Mouse (Mus musculus): ENCODE results near the gene Mcf2l.

The Mcf2l gene

GRCm38 (mm10) chr8:12912011-12912410, 38.4 kb downstream of the Mcf2l start:
- no peak for DNase-seq (ENCODE audit: low spot score in 2 of 2)

GRCm38 (mm10) chr8:12915187-12916006, 41.8 kb downstream of the Mcf2l start:
- DNase-seq (ENCODE audit: low spot score in 2 of 2): no peak

DNA sequence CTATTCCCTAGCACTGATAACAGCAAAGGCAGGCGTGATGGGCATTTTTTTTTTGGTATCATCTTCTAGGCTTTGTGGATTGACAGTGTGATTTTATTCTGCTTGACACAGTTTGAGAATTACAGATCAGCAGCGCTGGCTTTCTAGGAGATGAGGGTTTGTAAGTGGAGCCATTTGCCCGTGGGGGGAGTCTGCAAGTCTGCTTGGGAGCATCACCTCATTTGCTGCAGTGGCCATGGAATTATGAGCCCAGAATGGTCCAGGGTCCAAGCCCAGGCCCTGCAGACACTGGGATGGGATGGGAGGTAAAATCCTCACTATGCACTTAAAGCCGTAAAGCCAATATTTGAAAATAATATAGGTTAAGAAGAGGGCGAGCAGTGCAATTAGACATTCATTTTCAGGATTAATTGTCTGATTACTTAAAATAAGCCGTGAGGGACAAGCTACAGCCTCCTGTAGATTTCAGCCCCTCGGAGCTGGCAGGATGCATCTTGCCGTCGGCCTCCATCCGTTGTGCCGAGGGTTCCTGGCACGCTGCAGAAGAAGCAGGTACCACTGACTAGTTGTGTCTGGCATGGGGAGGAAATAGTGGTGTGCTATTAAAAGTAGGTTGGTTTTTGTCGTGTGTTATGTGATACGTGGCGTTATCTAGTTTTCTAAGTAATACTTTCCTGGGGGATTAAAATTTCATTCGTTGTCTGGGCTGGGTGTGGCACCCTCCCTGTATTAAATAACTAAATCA, 42.7 kb downstream of the Mcf2l start:
- DNase-seq (ENCODE audit: low spot score in 2 of 2): no peak

- DNase-seq (ENCODE audit: low spot score in 2 of 2): no peak
Measured at GRCm38 (mm10) chr8:12917029-12917428, 43.4 kb downstream of the Mcf2l start.

DNA sequence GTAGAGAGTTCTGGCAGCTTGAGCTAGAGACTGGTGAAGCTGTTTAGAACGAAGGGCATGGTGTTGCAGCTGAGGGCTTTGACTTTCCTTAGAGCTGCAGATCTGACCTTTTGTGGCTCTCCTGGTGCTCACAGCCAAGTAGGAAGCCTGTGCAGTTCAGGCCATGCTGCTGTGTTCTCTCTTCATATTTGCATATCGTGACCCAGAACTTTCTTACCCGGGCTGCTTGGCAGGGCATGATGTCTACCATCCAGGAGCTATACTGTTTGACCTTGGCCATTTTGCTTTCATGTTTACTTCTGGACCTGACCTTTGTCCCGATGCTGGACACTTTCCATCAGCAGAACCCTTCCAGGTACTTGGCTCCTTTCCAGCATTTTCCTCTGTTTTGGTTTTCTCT, 44.2 kb downstream of the Mcf2l start:
- DNase-seq (ENCODE audit: low spot score in 2 of 2): no peak

DNA sequence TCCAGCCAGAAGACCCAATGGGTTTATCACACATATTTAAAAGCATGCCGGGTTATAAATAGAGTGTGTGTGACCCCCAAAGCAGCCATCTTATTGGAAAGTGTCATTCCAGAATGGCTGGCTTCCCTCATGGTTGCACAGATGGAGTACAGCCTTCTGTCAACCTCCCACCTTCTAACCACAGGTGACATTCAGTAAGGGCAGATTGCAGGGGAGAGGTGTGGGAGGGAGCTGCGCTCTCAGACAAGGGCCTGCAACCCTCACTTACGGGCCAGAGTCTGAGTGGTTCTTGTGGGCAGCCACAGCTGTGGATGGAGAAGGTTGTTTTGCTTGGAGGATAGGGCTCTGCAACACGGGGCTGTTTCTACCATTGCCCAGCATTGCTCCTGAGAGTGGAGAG, 47.0 kb downstream of the Mcf2l start:
- DNase-seq (ENCODE audit: low spot score in 2 of 2): no peak

- no peak for DNase-seq (ENCODE audit: low spot score in 2 of 2)
Measured at GRCm38 (mm10) chr8:12925051-12925450, 51.4 kb downstream of the Mcf2l start.

DNA sequence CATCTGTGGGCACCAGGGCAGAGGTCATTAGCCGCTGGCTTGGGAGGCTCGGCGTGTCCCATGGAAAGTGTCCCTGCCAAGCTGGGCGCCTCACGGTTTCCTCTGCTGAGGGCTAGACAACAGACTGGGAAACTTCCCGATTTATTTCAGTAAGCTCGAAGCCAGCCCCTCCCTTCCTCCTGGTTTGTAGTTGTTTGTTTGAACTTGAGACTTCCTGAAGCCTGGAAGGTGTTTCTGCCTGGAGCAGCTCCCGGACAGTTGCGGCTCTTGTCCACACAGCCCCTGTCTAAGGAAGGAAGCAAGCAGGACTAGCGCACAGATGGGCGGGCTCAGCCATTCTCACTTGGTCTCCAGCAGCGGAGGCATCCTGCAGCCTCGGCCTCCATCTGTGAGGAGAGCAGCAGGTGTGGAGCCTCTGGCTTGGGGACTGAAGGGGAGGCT, 52.4 kb downstream of the Mcf2l start:
- DNase-seq (ENCODE audit: low spot score in 2 of 2): peak; percentile 81 to 93

- peak; percentile 67 to 73 for DNase-seq (ENCODE audit: low spot score in 2 of 2)
Measured at GRCm38 (mm10) chr8:12927204-12927983, 53.8 kb downstream of the Mcf2l start.

GRCm38 (mm10) chr8:12928033-12928432, 54.4 kb downstream of the Mcf2l start:
- no peak for DNase-seq (ENCODE audit: low spot score in 2 of 2)

DNA sequence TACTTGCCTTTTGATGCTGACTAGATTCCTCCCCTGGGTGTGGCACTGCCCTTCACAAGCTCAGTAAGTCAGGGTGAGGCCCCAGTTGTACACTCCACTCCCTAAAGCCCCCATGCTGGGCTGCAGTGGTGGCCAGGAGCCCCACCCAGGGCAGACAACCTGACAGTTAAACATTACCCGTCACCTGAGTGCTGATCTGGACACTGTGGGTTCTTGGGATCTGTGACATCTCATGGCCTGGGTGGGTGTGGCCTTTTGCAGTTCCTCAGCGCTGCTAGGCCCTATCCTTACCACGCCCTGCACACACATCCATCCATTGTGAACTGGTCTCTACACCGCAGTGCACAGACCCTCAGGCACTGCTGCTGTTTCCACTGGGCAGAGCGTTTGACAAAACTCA, 55.3 kb downstream of the Mcf2l start:
- peak in 1 of 2 experiments; percentile 28 for DNase-seq (ENCODE audit: low spot score in 2 of 2)

- peak; percentile 43 to 72 for DNase-seq (ENCODE audit: low spot score in 2 of 2)
Measured at GRCm38 (mm10) chr8:12930290-12930689, 56.7 kb downstream of the Mcf2l start.

DNA sequence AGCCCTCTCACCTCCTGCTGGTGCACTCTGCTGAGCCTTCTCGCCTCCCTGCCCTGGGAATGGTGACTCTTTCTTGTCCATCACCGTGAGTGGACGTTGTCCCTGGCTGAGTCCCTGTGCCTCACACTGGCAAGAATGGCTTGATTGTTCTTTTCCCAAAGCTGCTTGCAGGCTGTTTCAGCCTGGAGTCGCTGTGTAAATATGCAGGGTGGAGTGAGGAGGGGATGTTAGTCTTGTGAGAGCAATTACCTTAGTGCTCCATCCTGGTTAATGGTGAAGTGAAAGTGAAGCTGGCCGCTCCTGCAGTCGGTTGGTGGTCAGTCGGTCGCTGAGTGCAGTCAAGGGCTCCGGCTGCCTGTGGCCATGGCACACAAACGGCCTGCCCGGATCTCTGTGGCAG, 57.8 kb downstream of the Mcf2l start:
- no peak for DNase-seq (ENCODE audit: low spot score in 2 of 2)

GRCm38 (mm10) chr8:12932520-12932919, 58.9 kb downstream of the Mcf2l start:
- no peak for DNase-seq (ENCODE audit: low spot score in 2 of 2)

- no peak for DNase-seq (ENCODE audit: low spot score in 2 of 2)
Measured at GRCm38 (mm10) chr8:12933765-12934164, 60.2 kb downstream of the Mcf2l start.

- DNase-seq (ENCODE audit: low spot score in 2 of 2): no peak
Measured at GRCm38 (mm10) chr8:12934453-12935043, 60.9 kb downstream of the Mcf2l start.

DNA sequence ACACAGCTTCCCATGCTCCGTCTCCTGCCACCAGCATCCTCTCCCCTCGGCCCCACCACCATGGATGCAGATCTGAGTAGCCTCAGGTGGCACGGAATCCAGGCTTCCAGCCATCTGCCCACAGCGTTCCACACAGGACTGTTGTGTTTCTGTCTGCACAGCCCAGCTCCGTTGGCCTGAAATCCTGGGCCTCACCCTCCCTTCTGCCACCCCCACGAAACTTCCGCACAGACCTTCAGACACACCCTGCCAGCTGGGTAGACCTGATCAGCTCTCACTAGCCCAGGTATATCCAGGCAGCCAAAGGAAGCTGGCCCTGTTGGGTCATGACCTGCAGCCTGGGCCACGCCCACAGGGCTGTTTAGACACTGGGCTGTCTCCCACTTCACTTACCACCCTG, 66.9 kb downstream of the Mcf2l start:
- no peak for DNase-seq (ENCODE audit: low spot score in 2 of 2)

GRCm38 (mm10) chr8:12941161-12941926, 67.7 kb downstream of the Mcf2l start:
- DNase-seq (ENCODE audit: low spot score in 2 of 2): no peak

DNA sequence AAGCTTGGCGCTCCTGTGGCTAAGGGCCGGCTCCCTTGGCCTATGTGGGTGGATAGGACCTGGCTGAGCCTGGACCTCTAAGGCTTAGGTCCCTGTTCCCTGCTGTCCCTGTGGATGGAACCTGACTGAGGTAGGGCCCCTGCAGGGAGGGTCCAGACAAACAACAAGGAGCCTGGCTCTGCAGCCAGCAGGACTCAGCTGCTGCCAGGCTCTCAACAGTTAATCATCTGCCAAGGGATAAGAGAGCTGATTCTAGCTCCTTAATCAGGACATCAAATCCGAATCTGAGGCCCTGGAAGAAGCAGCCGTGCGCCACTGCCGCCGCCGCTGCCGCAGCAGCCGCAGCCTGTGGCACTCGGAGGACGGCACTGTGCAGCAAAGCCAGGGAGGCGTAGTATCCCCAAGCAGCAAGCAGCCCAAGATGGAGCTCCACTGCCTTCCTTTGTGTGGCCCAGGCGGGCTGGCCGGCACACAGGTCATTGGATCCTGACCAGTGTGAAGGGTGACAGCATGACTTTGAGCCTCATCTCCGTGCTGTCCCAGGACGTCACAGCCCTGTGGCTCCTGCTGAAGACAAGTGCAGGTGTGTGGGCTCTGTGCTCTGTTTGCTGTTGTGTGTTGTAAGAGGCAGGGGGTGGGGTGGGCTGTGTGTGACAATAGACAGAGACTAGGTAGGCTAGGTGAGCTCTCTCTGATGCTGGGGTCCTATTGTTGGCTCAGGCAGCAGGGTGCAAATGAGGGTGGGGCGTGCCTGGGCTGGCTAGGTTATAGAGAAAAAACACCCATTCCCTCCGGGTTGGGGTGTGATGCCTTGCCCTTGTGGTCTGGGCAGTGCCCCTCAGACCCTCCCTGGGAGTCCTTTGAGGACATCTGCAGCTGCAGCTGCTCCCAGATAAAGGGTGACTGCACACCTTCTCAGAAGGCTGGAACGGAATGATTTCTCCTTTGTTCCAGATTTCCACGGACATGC, 74.3 kb downstream of the Mcf2l start:
- no peak for DNase-seq (ENCODE audit: low spot score in 2 of 2)

DNA sequence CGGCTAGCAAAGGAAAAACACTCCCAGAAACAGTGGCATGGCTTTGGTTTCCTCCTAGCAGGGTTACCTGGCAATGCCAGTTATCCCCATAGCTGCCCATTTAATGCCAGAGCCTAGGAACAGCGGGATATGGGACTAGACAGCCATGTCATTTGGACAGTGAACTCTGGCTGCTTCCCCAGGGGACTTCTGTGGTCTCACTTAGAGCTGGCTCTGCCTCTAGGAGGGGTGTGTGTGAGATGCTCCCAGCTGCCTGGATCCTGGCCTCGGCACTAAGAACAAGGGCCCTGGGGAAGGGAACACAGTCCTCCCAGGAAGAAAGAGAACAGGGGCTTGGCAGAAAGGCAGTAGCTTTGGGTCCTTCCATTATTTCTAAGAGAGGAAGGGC, 75.0 kb downstream of the Mcf2l start:
- DNase-seq (ENCODE audit: low spot score in 2 of 2): no peak
